Mouse (Mus musculus) liver, postnatal 0 days (tissue): ENCODE measurements around the gene Il4i1.
A peak's percentile ranks its signal among the peaks of the same experiment; 100 is the strongest.

Source experiments
- CTCF ChIP-seq: sonication (generic); IDR thresholded peaks from 2 replicates; pipeline ENCODE4 v1.5.1; 2016; ENCODE audit warnings: antibody characterized with exemption, low read depth
- EP300 ChIP-seq: IDR thresholded peaks from 2 replicates; pipeline ENCODE4 v1.6.1; 2016; ENCODE audit warnings: antibody characterized with exemption, low read depth, mild to moderate bottlenecking

GRCm38 (mm10) chr7:44821666-44822448 is 5.7 kb downstream of the Il4i1 start:
- TF ChIP-seq CTCF (peak; percentile 61), EP300 (no peak)
